Mouse (Mus musculus) ES-Bruce4 (cell line): ENCODE results near the gene Vps8.

Source experiments
- CTCF ChIP-seq: IDR thresholded peaks from one replicate; pipeline ENCODE4 v1.8.1; 2011; ENCODE audit warnings: low read depth, low read length
- EP300 ChIP-seq: IDR thresholded peaks from 2 replicates; pipeline ENCODE4 v1.6.1; 2011; ENCODE audit warnings: low read depth, low read length; ENCODE audit not compliant: insufficient read depth
- POLR2A ChIP-seq: IDR thresholded peaks from one replicate; pipeline ENCODE4 v1.8.1; 2011; ENCODE audit warnings: low read length; ENCODE audit not compliant: insufficient read depth

GRCm38 (mm10) chr16:21375147-21375546 lies 47.8 kb upstream of the Vps8 start:
- TF ChIP-seq CTCF = no peak
- no peak for TF ChIP-seq POLR2A
- no peak for TF ChIP-seq EP300
